Mouse (Mus musculus) testis, postnatal 14 days (tissue): ENCODE measurements around the gene Ddo.
A peak's percentile ranks its signal among the peaks of the same experiment; 100 is the strongest.

Experiments used
- DNase-seq: peaks from one replicate; pipeline ENCODE4 v3.0.0; 2021; ENCODE audit warnings: low spot score

Ddo gene

DNA sequence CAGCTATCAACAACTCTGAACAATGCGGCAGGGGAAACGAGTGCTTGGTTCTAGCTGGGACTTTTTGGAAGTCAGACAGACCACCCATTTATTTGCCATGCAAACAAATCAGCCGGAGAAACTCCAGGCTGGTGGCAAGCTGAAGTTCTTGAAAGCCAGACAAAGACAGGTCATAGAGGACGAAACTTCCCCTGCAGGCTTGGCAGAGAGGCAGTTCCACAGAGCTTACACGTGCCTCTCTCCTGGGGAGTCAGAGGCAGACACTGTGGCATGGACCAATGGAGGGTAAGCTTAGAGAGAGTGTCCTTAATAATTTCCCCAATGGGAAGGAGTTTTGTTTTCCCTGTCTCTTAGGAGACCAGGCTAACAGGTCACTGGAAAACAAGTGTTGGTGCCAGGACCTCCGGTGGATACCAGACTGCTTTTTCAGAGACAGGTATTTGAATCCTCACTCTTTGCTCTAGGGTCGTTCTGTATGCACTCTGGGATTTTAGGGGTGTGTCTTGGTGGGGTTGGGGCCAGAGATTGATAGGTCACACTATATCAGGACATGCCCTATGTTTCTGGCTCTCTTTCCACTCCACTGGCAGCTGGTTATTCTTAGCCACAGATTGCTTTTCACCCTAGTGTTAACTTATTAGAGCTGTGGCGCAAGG lies at the start of gene Ddo:
TSS of gene Ddo (plus strand) at position 356 of the 656 bp plus-strand sequence.
- DNase-seq = no peak

DNA sequence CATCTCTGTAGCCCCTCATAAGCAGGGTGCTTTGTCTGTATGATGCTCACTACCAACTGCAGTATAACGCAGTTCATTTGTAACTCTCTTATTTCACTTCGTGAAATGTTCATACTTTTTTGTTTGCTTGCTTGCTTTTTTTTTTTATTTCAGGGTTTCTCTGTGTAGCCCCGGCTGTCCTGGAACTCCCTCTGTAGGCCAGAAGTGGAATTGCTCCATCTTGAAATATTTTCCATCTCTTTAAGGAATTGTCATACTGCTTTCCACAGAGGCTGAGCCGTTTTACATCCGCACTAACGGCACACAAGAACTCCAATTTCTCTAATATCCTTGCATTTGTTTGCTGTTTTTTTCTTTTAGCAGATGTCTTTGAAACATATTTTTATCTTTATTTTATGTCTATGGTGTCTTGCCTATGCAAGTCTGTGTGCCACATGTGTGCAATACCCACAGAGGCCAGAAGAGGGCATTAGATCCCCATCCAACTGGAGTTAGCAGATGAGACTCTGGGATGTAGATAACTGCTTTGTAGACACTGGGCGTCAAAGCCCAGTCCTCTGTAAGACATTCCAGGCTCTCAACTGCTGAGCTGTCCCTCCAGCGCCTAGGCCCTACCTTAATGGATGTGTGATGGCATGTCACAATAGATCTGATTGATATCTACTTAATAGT lies 46.1 kb upstream of the Ddo start:
- peak; percentile 53 for DNase-seq

- no peak for DNase-seq
Observed at GRCm38 (mm10) chr10:40592186-40592585, 37.6 kb upstream of the Ddo start.

GRCm38 (mm10) chr10:40597177-40597576 lies 32.6 kb upstream of the Ddo start:
- no peak for DNase-seq

DNA sequence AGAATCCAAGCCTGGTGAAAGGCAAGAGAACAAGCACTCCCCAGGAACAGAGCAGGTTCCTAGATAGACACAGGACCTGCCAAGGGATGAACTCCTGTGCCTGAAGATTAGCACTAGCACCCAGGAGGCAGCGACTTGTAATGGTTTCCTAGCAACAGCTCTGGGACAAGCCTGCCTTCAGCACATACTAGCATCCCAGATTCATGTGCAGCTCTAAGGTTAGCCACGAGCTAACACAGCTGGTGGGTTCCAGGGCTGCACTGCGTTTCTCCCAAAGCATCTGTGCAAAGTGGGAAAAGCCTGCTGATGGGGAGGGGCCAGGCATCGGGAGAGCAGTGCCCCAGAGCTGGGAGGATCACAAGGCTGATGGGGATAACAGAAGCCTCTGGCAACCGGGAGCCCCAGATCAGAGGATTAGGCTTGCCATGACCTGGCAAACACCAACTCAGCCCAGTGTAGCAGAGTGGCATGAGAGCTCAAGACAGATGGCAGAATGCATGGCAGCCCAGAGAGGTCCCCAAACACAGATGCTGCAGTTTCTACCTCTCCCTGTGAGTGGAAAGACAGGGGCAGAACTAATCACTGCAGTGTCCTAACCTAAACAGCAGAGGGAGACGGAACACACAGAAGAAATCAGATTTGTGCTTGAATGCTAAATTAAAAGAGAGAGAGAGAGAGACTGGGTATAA lies 25.0 kb upstream of the Ddo start:
- no peak for DNase-seq

GRCm38 (mm10) chr10:40617973-40618372 lies 11.8 kb upstream of the Ddo start:
- no peak for DNase-seq

GRCm38 (mm10) chr10:40619760-40620159 lies 10.1 kb upstream of the Ddo start:
- no peak for DNase-seq

DNA sequence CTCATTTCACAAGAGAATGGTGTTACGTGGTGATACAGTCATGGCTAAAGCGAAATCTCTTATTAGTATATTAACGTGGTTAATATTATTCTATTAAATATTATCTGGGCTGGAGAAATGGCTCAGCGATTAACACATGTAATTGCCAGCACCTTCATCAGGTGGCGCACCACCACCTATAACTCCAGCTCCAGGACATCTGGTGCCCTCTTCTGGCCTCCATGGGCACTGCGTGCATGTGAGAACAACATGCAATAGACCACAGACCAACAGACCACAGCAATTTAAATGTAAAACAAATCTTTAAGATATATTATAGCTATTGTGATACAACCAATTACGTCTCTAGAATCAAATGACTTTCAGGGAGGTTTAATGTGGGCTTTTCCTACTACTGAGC lies 671 bp upstream of the Ddo start:
- no peak for DNase-seq

DNA sequence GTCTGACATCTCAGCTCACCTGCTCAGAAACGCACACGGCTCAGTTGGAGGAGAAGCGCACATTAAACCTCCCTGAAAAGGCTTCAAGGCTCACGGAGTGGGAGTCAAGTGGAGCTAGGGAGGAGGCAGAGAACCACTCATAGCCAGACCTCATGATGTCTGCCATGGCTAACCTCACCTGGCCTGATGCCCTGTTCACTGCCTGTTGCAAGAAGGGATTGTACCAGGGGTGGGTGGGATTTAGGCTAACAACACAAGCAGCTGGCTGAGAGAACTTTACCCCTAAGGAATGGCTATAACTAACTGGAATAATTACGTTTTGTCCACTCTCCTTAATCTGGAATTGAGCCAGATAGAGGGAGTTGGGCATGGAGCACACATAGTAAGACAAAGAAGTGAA lies 646 bp downstream of the Ddo start:
- no peak for DNase-seq

DNA sequence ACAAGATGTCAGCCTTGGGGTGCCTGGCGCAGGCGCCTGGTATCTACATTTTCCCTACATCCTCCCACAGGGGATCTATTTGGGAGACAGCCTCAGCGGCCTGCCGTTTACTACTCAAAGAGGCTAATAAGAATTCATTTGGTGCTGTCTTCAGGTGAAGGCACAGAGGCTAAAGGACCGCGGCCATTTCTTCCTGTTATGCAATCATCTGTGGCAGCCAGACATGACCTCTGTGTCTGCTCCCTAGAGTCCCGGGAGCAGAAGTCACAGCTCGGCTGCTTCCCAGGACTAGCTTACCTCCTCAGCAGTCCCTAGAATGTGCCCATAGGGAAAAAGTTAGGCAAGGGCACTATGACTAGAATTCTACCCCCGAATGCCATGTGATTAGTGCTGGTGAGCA lies 1.1 kb downstream of the Ddo start:
- DNase-seq = no peak

- DNase-seq = no peak
Observed at GRCm38 (mm10) chr10:40632087-40632486, 2.3 kb downstream of the Ddo start.

DNA sequence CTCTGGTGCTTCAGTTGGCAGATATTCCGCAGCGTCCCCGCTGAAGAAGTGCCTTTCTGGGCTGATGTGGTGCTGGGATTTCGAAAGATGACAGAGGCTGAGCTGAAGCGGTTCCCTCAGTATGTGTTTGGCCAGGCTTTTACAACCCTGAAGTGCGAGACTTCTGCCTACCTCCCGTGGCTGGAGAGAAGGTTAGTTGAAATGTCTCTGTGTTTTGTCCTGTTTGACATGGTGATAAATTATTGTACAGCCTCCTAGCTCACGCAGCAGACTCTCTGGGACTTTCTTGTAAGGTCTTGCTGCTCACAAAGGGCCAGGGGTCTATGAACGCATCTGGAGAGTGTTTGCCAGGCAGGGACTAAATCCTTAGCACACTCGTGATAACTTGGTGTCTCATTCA lies 7.5 kb downstream of the Ddo start:
- no peak for DNase-seq

DNA sequence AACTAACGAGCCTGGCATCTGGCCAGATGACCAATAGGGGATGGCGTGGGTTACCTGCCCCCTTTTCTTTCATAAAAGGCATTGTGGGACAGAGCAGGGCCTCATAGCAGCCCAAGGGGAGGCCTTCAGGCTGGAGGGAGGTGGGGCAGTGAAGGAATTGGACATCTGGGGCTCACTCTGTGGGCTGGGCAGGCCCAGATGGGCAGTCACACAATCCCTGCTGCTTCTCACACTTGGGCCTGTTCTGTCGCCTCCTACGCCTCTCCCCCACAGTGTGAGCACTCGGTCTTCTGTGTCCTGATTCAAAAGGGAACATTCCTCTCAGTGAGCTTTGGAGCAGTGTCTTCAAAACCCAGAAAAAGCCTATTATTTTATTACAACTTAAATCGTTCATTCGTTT lies 8.5 kb downstream of the Ddo start:
- peak; percentile 59 for DNase-seq

- no peak for DNase-seq
Observed at GRCm38 (mm10) chr10:40638823-40639819, 9.3 kb downstream of the Ddo start.

DNA sequence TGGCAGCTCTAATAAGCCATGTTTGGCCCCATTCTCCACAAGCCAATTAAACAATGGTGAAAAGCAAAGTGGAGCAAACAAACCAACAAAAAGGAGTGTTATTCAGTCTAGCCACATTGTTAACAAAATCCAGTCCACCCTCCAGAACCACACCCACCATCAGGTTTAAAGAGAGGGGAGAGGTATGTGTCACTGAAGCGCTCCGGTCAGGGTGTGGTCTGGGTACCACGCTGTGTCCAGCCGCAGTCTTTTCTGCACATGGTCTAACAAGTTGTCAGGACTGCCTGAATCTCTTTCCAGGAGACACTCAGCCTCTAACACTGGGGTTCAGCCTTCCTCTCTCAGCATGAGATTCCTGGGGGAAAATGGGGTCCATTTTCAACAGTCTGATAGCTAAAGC lies 10.6 kb downstream of the Ddo start:
- DNase-seq = no peak

DNA sequence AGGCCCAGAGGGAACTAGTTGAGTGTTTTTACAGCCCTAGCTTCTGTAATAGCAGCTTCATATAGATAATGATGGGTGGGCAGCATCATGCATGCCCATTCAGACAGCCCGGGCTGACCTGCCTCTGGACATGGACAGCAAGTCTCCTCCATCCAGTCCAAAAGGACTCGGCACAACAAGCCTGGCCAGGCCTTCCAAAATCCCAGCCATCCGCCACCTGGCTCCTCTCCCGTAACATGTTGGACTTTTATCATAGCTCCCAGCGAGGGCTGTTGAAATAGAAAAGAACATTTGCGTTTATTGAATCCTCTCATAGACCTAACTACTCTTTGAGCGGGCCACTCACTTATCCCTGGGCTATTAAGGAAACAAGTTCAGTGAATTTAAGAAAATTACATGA lies 12.1 kb downstream of the Ddo start:
- DNase-seq = no peak

- DNase-seq = no peak
Observed at GRCm38 (mm10) chr10:40643126-40643525, 13.3 kb downstream of the Ddo start.

- no peak for DNase-seq
Observed at GRCm38 (mm10) chr10:40644456-40644855, 14.6 kb downstream of the Ddo start.

- DNase-seq = no peak
Observed at GRCm38 (mm10) chr10:40645346-40645745, 15.5 kb downstream of the Ddo start.

- DNase-seq = no peak
Observed at GRCm38 (mm10) chr10:40648776-40649175, 19.0 kb downstream of the Ddo start.

DNA sequence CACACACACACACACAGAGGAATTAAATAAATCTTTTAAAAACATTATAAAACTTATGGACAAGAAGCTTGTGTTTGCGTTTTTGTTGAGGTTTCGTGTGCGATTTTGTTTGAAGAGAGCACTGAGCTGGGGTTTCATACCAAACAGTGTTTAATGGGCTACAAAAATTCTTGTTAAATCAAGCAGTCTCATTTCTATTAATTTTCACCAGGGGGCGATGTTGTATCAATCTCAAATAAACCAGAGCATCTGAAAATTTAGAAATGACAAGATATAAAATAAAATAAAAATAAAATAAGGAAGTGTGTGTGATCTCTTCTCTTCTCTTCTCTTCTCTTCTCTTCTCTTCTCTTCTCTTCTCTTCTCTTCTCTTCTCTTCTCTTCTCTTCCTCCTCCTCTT lies 19.8 kb downstream of the Ddo start:
- no peak for DNase-seq

DNA sequence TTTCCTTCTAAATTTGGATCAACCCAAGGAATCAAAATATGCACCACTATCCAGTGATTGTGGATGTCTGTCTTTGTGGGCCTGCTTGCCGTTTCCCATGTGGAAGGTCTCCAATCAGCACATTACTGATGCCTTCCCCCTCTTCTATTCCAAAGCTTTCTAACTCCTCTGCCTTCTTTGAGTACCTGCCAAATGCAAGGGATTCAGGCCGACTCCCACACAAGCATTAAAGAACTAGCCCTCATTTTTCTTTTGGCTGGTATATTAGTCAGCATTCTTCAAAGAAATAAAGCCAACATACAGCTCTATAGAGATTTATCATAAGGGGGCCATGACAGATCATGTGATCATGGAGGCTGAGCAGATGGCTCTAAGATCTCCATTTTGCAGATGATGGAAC lies 21.9 kb downstream of the Ddo start:
- DNase-seq = no peak
